Mouse (Mus musculus) ES-Bruce4 (cell line): ENCODE measurements around the gene Hprt.

Source experiments
- CTCF ChIP-seq: IDR thresholded peaks from one replicate; pipeline ENCODE4 v1.8.1; 2011; ENCODE audit warnings: low read depth, low read length
- EP300 ChIP-seq: IDR thresholded peaks from 2 replicates; pipeline ENCODE4 v1.6.1; 2011; ENCODE audit warnings: low read depth, low read length; ENCODE audit not compliant: insufficient read depth
- POLR2A ChIP-seq: IDR thresholded peaks from one replicate; pipeline ENCODE4 v1.8.1; 2011; ENCODE audit warnings: low read length; ENCODE audit not compliant: insufficient read depth

DNA sequence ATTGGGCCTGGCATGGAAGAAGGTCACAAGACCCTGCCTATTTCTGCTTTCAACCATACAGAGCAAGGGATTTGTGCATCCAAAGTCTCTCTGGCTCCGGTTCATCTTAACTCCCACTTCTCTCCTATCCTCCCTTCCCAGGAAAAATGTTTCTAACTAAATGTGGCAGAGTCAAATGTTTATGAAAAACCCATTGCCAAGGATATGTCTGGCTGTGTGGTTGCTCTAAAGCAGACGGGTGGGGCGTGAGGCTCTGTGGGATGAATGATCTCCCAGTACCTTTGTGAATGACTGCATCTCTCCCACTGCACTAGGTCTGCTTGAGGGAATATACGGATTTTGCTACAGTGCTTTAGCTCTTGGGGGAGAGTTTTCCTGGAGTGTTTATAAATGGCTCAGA is 58.1 kb downstream of the Hprt start:
- no peak for TF ChIP-seq POLR2A
- no peak for TF ChIP-seq CTCF
- no peak for TF ChIP-seq EP300
